Mouse (Mus musculus): ENCODE data around the gene Dlx3. TPM values are rescaled to one million over a fixed set of nuclear protein-coding genes. Genes with fewer than 3 reads are reported as not detected.

Dlx3 gene
- polyA plus RNA-seq, 1 experiment: not detected

DNA sequence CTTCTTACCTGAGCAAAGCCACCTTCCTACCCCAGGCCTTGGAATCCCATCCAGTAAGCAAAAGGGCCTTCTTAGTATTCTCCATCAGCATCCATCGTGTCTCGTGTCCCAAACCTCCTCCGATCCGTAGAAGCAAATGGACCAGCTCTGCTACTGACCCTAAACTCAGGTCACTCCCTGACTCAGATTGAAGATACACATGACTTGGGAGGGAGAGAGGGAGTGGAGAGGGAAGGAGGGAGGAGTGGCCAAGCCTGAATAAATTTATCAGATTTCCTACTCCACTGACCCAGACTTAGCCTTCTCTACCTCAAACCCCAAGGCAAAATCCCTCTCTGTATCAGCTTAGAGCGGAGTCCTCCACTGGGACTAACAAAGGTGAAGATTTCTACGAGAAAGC lies 39.1 kb upstream of the Dlx3 start:
- DNase-seq (ENCODE audit: low read depth in 1 of 2, low spot score in 2 of 2): no peak
- Histone ChIP-seq H3K27ac (ENCODE audit: insufficient read depth, low read length) (no peak overlapping the region), H3K27me3 (ENCODE audit: control insufficient read depth, insufficient read depth, low read length) (peaks cover 6% of the 10 kb centered on the region), H3K4me1 (ENCODE audit: control insufficient read depth, insufficient read depth, insufficient read length) (no peaks in the 10 kb centered on the region; the same call in 1 of the 2 replicates), H3K4me3 (ENCODE audit: extremely low read depth, insufficient read depth, insufficient read length) (no peak overlapping the region), H3K36me3 (ENCODE audit: control insufficient read depth, insufficient read depth, low read length) (no peaks in the 10 kb centered on the region)
- WGBS: 90% methylated on average over 6 of the region's 6 CpGs
- TF ChIP-seq POLR2A (IDR thresholded peaks at IDR 0.05; ENCODE audit: low read depth, low read length): no peak
- no peak for TF ChIP-seq CTCF (IDR thresholded peaks at IDR 0.05; ENCODE audit: extremely low read depth, insufficient read depth, insufficient read length, insufficient replicate concordance)

DNA sequence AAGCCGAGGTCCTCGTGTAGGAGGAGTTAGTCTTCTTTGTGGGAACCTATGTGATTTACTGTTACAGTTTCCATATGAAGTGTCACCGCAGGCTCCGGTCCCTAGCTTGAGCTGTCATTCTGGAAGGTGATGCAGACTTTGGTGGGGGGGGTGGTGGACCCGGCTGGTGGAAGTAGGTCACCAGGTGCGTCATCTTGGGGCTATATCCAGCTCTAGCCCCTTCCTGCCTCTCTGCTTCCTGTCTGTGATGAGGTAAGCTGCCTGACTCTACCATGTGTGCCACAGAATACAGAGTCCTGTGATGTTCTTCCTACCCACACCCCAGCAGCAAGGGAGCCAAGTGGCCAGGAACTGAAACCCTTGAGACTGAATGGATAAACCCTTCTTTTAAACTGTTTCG lies 37.0 kb upstream of the Dlx3 start:
- H3K27ac ChIP-seq (ENCODE audit: insufficient read depth, low read length): no peak overlapping the region
- H3K36me3 ChIP-seq (ENCODE audit: control insufficient read depth, insufficient read depth, low read length): no peaks in the 10 kb centered on the region
- H3K4me1 ChIP-seq (ENCODE audit: control insufficient read depth, insufficient read depth, insufficient read length): no peaks in the 10 kb centered on the region
- TF ChIP-seq CTCF (IDR thresholded peaks at IDR 0.05; ENCODE audit: extremely low read depth, insufficient read depth, insufficient read length, insufficient replicate concordance) (no peak), POLR2A (IDR thresholded peaks at IDR 0.05; ENCODE audit: low read depth, low read length) (no peak)
- no peaks in the 10 kb centered on the region for H3K27me3 ChIP-seq (ENCODE audit: control insufficient read depth, insufficient read depth, low read length)
- no peak for DNase-seq (ENCODE audit: low read depth in 1 of 2, low spot score in 2 of 2)
- H3K4me3 ChIP-seq (ENCODE audit: extremely low read depth, insufficient read depth, insufficient read length): no peak overlapping the region
- 41% methylated on average over 7 of the region's 7 CpGs for WGBS

DNA sequence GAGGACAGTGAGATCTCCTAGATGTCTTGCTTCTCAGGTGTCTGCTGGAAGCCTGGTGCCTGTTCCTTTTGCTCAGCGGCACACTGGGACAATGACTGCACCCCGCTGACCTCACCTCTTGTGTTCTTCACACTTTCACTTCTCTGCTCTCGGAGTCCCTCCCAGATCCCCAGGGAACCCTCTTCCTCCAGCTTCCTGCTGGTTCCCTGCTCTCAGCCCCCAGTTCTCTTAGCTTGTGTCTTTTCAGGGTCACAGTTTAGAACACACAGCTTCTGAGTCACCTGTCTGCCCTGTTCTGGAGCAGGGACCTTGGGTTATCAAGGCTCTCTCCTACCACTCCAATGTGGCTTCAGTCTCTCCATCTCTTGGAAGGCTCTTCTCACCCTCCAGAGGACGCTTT lies 35.7 kb upstream of the Dlx3 start:
- Histone ChIP-seq H3K36me3 (ENCODE audit: control insufficient read depth, insufficient read depth, low read length) (no peaks in the 10 kb centered on the region), H3K27ac (ENCODE audit: insufficient read depth, low read length) (no peak overlapping the region), H3K4me1 (ENCODE audit: control insufficient read depth, insufficient read depth, insufficient read length) (no peaks in the 10 kb centered on the region; the same call in 1 of the 2 replicates), H3K27me3 (ENCODE audit: control insufficient read depth, insufficient read depth, low read length) (0 out of 2 replicates have a peak, but pooled peaks cover 1% of the 10 kb centered on the region), H3K4me3 (ENCODE audit: extremely low read depth, insufficient read depth, insufficient read length) (no peak overlapping the region)
- TF ChIP-seq CTCF (IDR thresholded peaks at IDR 0.05; ENCODE audit: extremely low read depth, insufficient read depth, insufficient read length, insufficient replicate concordance) (no peak), POLR2A (IDR thresholded peaks at IDR 0.05; ENCODE audit: low read depth, low read length) (no peak)
- 63% methylated on average over 4 of the region's 4 CpGs for WGBS
- no peak for DNase-seq (ENCODE audit: low read depth in 1 of 2, low spot score in 2 of 2)

DNA sequence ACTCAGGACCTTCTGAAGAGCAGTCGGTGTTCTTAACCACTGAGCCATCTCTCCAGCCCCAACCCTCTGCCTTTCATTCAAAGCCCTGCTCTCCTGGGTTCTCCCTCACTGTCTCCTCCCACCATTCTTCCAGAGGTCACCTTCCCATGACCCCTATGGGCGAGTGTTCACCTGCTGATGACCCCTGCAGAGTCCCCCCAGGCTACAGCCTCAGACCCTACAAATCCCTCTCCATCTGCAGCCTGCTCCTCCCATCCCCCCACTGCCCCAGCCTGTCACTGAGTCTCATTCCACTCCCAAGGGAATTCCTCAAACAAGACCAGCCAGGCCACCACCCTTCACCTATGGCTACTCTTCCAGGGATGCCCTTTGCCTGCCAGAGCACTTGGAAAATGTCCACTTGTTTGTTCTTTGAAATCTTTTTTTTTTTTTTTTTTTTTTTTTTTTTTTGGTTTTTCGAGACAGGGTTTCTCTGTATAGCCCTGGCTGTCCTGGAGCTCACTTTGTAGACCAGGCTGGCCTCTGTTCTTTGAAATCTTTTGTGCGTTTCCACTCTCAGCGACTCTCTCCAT lies 35.0 kb upstream of the Dlx3 start:
- no peaks in the 10 kb centered on the region; the same call in 1 of the 2 replicates for H3K4me1 ChIP-seq (ENCODE audit: control insufficient read depth, insufficient read depth, insufficient read length)
- H3K4me3 ChIP-seq (ENCODE audit: extremely low read depth, insufficient read depth, insufficient read length): no peak overlapping the region
- no peaks in the 10 kb centered on the region for H3K36me3 ChIP-seq (ENCODE audit: control insufficient read depth, insufficient read depth, low read length)
- H3K27me3 ChIP-seq (ENCODE audit: control insufficient read depth, insufficient read depth, low read length): 0 out of 2 replicates have a peak, but pooled peaks cover 1% of the 10 kb centered on the region
- TF ChIP-seq POLR2A (IDR thresholded peaks at IDR 0.05; ENCODE audit: low read depth, low read length) (no peak), CTCF (IDR thresholded peaks at IDR 0.05; ENCODE audit: extremely low read depth, insufficient read depth, insufficient read length, insufficient replicate concordance) (no peak)
- no peak overlapping the region for H3K27ac ChIP-seq (ENCODE audit: insufficient read depth, low read length)
- no peak for DNase-seq (ENCODE audit: low read depth in 1 of 2, low spot score in 2 of 2)
- WGBS: 80% methylated on average over 5 of the region's 5 CpGs

DNA sequence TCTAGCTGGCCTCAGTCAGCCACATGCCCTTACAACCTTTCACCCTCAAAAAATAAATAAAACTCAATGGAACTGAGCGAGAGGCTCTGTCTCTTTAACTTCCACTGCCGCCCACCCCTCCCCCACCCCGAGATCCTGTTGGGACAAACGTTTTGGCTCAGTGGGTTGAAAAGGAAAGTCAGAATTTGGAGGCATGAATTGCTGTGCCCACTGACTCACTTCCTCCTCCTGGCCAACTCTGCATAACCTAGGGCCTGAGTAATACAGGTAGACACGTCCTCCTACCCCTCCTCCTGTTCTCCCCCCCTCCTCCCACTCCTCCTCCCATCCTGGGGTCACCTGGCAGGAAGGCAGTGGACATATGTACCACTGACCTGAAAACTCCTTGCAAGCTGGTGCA lies 34.2 kb upstream of the Dlx3 start:
- no peaks in the 10 kb centered on the region; the same call in 1 of the 2 replicates for H3K4me1 ChIP-seq (ENCODE audit: control insufficient read depth, insufficient read depth, insufficient read length)
- no peak for DNase-seq (ENCODE audit: low read depth in 1 of 2, low spot score in 2 of 2)
- H3K27ac ChIP-seq (ENCODE audit: insufficient read depth, low read length): no peak overlapping the region
- WGBS: 38% methylated on average over 5 of the region's 5 CpGs
- H3K36me3 ChIP-seq (ENCODE audit: control insufficient read depth, insufficient read depth, low read length): no peaks in the 10 kb centered on the region
- no peak for TF ChIP-seq POLR2A (IDR thresholded peaks at IDR 0.05; ENCODE audit: low read depth, low read length)
- TF ChIP-seq CTCF (IDR thresholded peaks at IDR 0.05; ENCODE audit: extremely low read depth, insufficient read depth, insufficient read length, insufficient replicate concordance): no peak
- no peak overlapping the region for H3K4me3 ChIP-seq (ENCODE audit: extremely low read depth, insufficient read depth, insufficient read length)
- 0 out of 2 replicates have a peak, but pooled peaks cover 1% of the 10 kb centered on the region for H3K27me3 ChIP-seq (ENCODE audit: control insufficient read depth, insufficient read depth, low read length)

DNA sequence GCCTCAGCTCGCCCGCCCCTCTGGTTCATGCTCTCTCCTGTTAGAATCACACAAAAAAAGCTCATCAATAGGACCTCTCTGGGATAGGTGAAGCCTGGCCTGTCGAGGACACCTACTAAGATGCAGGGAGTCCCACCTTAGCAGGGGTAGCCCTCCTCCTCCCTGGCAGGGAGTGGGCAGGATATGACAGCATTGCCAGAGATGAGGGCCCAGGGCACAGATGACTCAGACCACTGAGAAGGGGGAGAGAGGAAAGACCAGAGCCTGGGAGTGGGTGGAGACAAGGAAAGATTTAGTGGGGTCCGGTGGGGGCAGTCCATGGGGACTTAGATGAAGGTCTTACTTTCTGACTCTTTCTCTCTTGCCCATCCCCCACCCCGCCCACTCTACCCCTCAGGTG lies 33.7 kb upstream of the Dlx3 start:
- H3K27me3 ChIP-seq (ENCODE audit: control insufficient read depth, insufficient read depth, low read length): 0 out of 2 replicates have a peak, but pooled peaks cover 1% of the 10 kb centered on the region
- WGBS: 68% methylated on average over 5 of the region's 5 CpGs
- DNase-seq (ENCODE audit: low read depth in 1 of 2, low spot score in 2 of 2): no peak
- H3K4me1 ChIP-seq (ENCODE audit: control insufficient read depth, insufficient read depth, insufficient read length): no peaks in the 10 kb centered on the region; the same call in 1 of the 2 replicates
- H3K27ac ChIP-seq (ENCODE audit: insufficient read depth, low read length): no peak overlapping the region
- H3K36me3 ChIP-seq (ENCODE audit: control insufficient read depth, insufficient read depth, low read length): no peaks in the 10 kb centered on the region
- TF ChIP-seq CTCF (IDR thresholded peaks at IDR 0.05; ENCODE audit: extremely low read depth, insufficient read depth, insufficient read length, insufficient replicate concordance): no peak
- TF ChIP-seq POLR2A (IDR thresholded peaks at IDR 0.05; ENCODE audit: low read depth, low read length): no peak
- H3K4me3 ChIP-seq (ENCODE audit: extremely low read depth, insufficient read depth, insufficient read length): no peak overlapping the region
